Mouse (Mus musculus): ENCODE data around the gene Crebzf. TPM values are rescaled to one million over a fixed set of nuclear protein-coding genes. Genes with fewer than 3 reads are reported as not detected.
A peak's percentile ranks its signal among the peaks of the same experiment; 100 is the strongest.

Crebzf gene
- polyA plus RNA-seq, 1 experiment from 2014 or later: 58.1 TPM

DNA sequence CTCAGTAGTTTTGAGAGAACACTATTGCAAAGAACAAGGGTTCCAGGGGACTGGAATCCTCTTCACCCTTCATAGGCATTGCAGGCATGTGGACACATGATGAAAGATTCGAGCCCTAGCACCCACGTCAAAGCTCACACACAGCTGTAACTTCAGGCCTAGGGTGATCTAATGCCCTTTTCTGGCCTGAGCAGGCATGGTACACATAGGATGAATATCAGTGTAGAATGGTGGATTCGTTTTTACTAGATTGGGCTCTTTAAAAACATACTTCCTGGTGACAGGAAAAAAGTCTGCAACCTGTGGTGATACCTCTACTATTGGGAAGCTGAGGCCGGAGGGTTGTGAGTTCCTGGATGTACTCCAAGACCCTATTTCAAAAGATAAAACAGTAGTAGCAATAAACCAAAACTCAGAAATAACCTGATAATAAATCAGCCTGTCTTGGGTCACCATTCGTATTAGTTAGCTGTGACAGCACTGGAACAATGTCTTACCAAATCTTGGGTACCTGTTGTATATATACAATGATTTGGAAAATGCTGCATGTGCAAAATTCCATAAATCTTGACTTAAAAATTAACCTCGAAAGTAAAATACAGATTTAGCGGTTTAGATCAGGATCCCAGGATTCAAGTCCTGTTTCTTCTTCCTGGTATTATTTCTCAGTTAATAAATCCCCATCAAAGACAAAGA is 13.8 kb downstream of the Crebzf start:
- Histone ChIP-seq H3K4me3 (peak overlapping the region; percentile 75), H3K36me3 (peaks cover 26% of the 10 kb centered on the region), H3K9ac (replicated peaks) (peak overlapping the region; percentile 71), H3K27me3 (peaks cover 4% of the 10 kb centered on the region; the same call in 1 of the 2 replicates), H3K9me3 (no peaks in the 10 kb centered on the region), H3K27ac (replicated peaks) (0 out of 2 replicates have a peak overlapping the region, but pooled peaks have one; percentile 86), H3K4me1 (peaks cover 8% of the 10 kb centered on the region), H3K4me2 (replicated peaks) (peak overlapping the region; percentile 60)
- no peak for ATAC-seq (ENCODE audit: low FRiP score, low read depth)
- 43% methylated on average over 7 of the region's 7 CpGs for WGBS

DNA sequence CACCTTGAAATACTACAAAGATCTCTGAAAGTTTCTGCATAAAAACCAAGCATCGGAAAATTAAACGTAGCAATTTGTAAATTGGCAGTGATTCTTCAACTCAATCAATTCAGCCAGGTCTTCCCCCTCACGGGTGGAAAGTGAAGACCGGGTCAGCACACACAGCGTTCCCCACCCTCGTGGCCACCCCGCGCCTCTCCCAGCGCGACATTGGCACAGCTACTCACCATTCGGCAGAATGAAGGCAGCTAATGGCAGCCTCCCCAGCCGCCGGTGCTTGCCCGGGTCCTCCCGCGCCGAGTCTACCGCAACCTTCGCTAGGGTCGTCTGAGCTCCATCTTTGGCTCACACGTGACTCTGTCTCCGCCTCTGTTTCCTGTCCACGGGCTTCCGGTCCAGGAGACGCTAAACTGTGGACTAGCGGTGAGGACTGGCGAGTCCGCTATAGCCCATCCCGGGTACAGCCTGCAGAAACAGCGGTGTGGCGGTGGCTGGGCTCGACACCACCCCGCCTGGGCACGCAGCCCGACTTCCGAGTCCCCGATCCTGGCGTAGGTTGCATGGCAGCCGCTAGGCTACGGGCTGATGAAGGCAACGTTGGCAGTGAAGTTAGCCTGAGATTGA is 14.4 kb downstream of the Crebzf start, which contains the start of gene Tmem126a:
Gene Tmem126a, minus strand, starts transcription at position 385 of the 624 bp plus-strand sequence.
- H3K27me3 ChIP-seq: peaks cover 4% of the 10 kb centered on the region; the same call in 1 of the 2 replicates

DNA sequence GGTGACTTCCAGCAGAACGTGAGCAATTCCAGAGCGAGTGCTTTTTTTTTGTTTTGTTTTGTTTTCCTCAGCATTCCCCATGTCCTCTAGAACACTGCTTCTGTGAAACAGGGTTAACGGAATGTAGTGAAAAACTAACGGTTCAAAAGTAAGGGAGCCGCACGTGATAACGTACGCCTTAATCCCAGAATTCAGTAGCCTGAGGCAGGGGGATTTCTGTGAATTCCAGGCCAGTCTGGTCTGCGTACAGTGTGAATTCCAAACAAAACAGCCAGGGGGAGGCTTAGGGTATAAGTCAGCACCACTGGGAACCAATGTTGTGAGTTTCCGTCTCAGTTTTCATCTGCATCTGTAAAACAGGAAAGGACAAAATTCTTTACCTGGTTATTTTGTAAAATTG is 15.0 kb downstream of the Crebzf start:
- peaks cover 8% of the 10 kb centered on the region for H3K4me1 ChIP-seq
- H3K27me3 ChIP-seq: peaks cover 4% of the 10 kb centered on the region; the same call in 1 of the 2 replicates
- H3K9ac ChIP-seq (replicated peaks): peak overlapping the region; percentile 71
- H3K4me3 ChIP-seq: peak overlapping the region; percentile 75
- peak; percentile 73 for ATAC-seq (ENCODE audit: low FRiP score, low read depth)
- H3K9me3 ChIP-seq: no peaks in the 10 kb centered on the region
- WGBS: 22% methylated on average over 10 of the region's 10 CpGs
- H3K4me2 ChIP-seq (replicated peaks): peak overlapping the region; percentile 60
- peak overlapping the region; percentile 86 for H3K27ac ChIP-seq (replicated peaks)
- H3K36me3 ChIP-seq: peaks cover 16% of the 10 kb centered on the region

More for the DNA sequence above, 14.4 kb downstream of the Crebzf start, which contains the start of gene Tmem126a:
- H3K4me1 ChIP-seq: peaks cover 8% of the 10 kb centered on the region
- H3K4me2 ChIP-seq (replicated peaks): peak within 1 kb of the TSS; percentile 60
- WGBS: under 1% methylated on average over 41 of the region's 41 CpGs
- H3K27ac ChIP-seq (replicated peaks): peak within 1 kb of the TSS; percentile 86
- peak within 1 kb of the TSS; percentile 75 for H3K4me3 ChIP-seq
- no peaks in the 10 kb centered on the region for H3K9me3 ChIP-seq
- H3K9ac ChIP-seq (replicated peaks): peak within 1 kb of the TSS; percentile 71
- H3K36me3 ChIP-seq: peaks cover 20% of the 10 kb centered on the region
- ATAC-seq (ENCODE audit: low FRiP score, low read depth): peak; percentile 98

DNA sequence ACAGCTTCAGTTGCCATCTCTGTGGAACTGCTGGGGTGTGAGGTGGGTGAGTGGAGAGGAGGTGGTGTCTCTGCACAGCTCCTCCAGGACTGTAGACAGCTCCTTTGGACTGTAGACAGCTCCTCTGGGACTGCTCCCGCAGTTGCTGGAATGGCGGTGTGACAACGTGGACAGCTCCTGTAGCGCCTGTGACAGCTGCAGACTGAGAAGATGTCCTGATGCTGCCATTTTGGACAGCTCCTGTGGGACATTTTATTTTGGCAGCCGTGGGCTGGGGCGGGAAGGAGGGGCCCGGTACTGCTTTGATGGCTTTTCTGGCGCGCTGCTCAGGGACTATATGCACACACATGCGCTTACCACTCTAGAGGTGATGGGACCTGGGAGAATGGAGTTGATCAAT is 17.8 kb downstream of the Crebzf start:
- 69% methylated on average over 10 of the region's 10 CpGs for WGBS

DNA sequence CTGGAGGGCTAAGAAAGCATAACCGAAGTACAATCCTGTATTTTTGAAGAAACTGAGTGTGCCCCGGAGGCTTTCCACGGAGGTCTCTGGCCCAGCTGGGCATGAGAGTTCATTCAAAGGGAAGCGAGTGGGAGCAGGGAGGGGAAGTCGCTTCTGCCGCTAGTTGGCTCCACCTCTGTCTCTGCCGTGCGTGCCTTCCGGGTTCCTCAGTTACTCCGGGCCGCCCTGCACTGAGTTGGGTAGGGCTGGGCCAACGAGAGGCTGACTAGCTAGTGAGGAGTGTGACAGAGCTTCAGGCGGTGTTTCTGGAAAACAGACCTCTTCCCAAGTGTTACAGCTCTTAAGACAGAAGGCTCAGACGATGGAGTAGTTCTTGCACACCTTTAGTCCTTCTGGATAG is 18.4 kb downstream of the Crebzf start:
- no peak for ATAC-seq (ENCODE audit: low FRiP score, low read depth)
- WGBS: 25% methylated on average over 14 of the region's 14 CpGs
- Histone ChIP-seq H3K27me3 (peaks cover 4% of the 10 kb centered on the region; the same call in 1 of the 2 replicates), H3K4me2 (replicated peaks) (peak overlapping the region; percentile 18; the same call in 1 of the 2 replicates), H3K4me1 (peaks cover 5% of the 10 kb centered on the region), H3K36me3 (no peaks in the 10 kb centered on the region), H3K4me3 (no peak overlapping the region), H3K9me3 (no peaks in the 10 kb centered on the region), H3K9ac (replicated peaks) (no peak overlapping the region), H3K27ac (replicated peaks) (no peak overlapping the region)

More for the DNA sequence above, 17.8 kb downstream of the Crebzf start:
- H3K4me1 ChIP-seq: peaks cover 8% of the 10 kb centered on the region
- no peak overlapping the region for H3K9ac ChIP-seq (replicated peaks)
- H3K9me3 ChIP-seq: no peaks in the 10 kb centered on the region
- ATAC-seq (ENCODE audit: low FRiP score, low read depth): no peak
- H3K36me3 ChIP-seq: no peaks in the 10 kb centered on the region
- H3K27ac ChIP-seq (replicated peaks): no peak overlapping the region
- no peak overlapping the region for H3K4me2 ChIP-seq (replicated peaks)
- no peak overlapping the region for H3K4me3 ChIP-seq
- peaks cover 4% of the 10 kb centered on the region; the same call in 1 of the 2 replicates for H3K27me3 ChIP-seq

DNA sequence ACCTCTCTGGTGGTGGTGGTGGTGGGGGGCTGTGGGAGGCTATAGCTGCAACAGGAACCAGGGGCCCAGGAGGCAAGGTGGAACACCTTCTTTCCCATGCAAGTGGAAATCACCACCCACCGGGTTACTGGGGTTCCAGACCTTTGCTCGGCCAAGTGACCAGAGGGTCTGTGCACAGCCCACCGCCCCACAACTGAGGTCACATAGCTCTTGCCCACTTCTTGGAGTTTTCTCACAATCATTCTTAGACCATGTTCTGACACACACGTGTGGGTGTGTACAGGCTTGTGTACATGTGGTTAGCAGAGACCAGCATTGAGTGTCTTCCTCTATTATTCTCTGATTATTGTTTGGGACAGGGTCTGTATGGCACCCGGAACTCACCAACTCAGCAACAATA is 18.9 kb downstream of the Crebzf start:
- Histone ChIP-seq H3K27me3 (peaks cover 4% of the 10 kb centered on the region; the same call in 1 of the 2 replicates), H3K4me1 (no peaks in the 10 kb centered on the region), H3K9ac (replicated peaks) (no peak overlapping the region), H3K4me2 (replicated peaks) (no peak overlapping the region), H3K9me3 (no peaks in the 10 kb centered on the region), H3K36me3 (no peaks in the 10 kb centered on the region), H3K27ac (replicated peaks) (no peak overlapping the region), H3K4me3 (no peak overlapping the region)
- no peak for ATAC-seq (ENCODE audit: low FRiP score, low read depth)
- 92% methylated on average over 5 of the region's 5 CpGs for WGBS

DNA sequence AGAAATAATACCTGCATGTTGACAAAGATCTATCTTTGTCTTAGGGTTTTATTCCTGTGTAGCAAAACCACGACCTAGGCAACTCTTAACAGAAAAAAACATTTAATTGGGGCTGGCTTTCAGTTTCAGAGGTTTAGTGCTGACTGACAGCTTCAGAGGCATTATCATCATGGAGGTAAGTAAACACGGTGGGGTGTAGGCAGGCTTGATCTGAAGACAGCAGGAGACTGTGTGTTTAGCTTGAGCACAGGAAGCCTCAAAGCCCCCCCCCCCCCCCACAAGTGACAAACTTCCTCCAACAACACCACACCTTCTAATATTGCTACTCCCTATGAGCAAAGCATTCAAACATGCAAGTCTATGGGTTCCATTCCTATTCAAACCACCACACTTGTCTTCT is 31.0 kb downstream of the Crebzf start:
- 70% methylated on average over 2 of the region's 2 CpGs for WGBS
- Histone ChIP-seq H3K27me3 (no peaks in the 10 kb centered on the region), H3K4me1 (peaks cover 14% of the 10 kb centered on the region), H3K9me3 (no peaks in the 10 kb centered on the region), H3K4me2 (replicated peaks) (no peak overlapping the region), H3K27ac (replicated peaks) (no peak overlapping the region), H3K36me3 (peaks cover 15% of the 10 kb centered on the region), H3K4me3 (no peak overlapping the region), H3K9ac (replicated peaks) (no peak overlapping the region)
- no peak for ATAC-seq (ENCODE audit: low FRiP score, low read depth)

DNA sequence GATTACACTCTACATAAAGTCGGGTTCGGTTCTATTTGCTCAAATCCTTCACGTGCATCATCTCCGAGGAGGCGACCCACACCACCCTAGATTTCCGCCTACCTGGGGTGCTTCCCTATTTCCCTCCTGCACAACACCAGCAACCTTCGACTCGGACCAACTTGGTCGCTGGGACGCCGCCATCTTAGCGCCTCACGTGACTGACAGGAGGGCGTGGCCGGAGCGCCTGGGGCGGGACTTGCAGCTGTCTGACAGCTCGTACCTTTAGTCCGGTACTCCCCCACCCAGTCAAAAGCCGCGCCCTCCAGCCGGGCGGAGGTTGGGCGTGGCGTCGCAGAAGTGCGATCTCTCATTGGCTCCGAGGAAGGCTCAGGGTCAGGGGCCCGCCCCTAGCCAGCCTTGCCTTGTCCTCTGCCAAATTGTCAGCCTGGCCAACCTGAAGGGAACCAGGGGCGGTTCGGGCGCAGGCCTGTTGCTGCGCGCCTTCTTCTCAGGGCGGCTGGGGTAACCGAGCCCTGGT is 33.3 kb downstream of the Crebzf start, which contains the start of gene Tmem126b:
Gene Tmem126b, minus strand, starts transcription at position 209 of the 520 bp plus-strand sequence.
- H3K4me3 ChIP-seq: peak within 1 kb of the TSS; percentile 65
- no peaks in the 10 kb centered on the region for H3K27me3 ChIP-seq
- H3K4me1 ChIP-seq: peaks cover 14% of the 10 kb centered on the region
- no peaks in the 10 kb centered on the region for H3K36me3 ChIP-seq
- ATAC-seq (ENCODE audit: low FRiP score, low read depth): peak; percentile 100
- peak within 1 kb of the TSS; percentile 73 for H3K9ac ChIP-seq (replicated peaks)
- H3K9me3 ChIP-seq: no peaks in the 10 kb centered on the region
- under 1% methylated on average over 36 of the region's 36 CpGs for WGBS
- H3K4me2 ChIP-seq (replicated peaks): peak within 1 kb of the TSS; percentile 81
- peak within 1 kb of the TSS; percentile 84 for H3K27ac ChIP-seq (replicated peaks)

DNA sequence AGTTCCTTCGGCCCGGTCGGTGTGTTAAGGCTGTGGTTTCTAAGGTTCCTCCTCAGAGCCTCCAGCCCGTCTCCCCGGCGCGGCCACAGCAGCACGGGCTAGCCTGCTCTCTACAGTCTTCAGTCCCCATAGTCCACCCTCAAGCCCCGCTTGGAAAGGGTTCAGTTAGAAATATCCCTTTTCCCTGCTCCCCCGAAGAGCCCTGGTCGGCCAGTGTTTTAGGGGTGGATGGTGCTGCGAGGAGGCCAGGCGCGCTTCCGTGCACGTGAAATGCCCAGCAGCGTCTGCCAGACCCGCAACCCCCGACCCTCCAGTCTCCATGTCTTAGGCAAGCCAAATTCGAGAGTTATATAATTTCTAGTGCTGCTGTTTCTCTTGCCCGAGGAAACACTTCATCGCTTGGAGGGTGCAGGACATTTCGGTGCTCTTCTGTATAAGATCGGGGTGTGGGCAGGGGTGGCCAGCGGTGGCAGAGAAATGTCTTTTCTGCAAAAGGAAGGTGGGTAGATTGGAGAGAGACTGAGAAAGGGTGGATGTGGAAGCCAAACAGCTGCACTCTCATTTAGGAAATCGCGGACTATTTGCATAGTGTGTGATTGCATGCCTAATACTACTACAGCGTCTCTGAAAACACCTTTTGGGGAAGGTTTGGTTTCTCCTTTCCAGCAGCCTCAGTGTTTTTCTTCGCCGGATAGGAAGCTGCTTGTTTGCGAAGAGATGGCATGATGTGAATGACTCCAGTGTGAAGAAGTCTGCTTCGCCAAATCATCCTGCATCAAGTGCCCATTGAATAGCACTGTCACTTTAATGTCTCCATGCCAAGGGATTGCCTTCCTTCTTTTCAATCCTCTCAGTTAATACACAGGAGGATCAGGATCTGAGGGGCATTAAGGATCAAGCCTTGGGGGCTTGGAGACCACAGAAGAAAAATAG is 34.0 kb downstream of the Crebzf start, which contains the start of gene Dlg2:
Gene Dlg2, plus strand, starts transcription at position 360 of the 933 bp plus-strand sequence.
- Histone ChIP-seq H3K36me3 (no peaks in the 10 kb centered on the region), H3K9me3 (no peaks in the 10 kb centered on the region), H3K4me3 (peak within 1 kb of the TSS; percentile 65), H3K27ac (replicated peaks) (peak within 1 kb of the TSS; percentile 84), H3K4me2 (replicated peaks) (peak within 1 kb of the TSS; percentile 81), H3K9ac (replicated peaks) (peak within 1 kb of the TSS; percentile 73), H3K4me1 (peaks cover 14% of the 10 kb centered on the region), H3K27me3 (no peaks in the 10 kb centered on the region)
- under 1% methylated on average over 32 of the region's 32 CpGs for WGBS
- ATAC-seq (ENCODE audit: low FRiP score, low read depth): no peak

DNA sequence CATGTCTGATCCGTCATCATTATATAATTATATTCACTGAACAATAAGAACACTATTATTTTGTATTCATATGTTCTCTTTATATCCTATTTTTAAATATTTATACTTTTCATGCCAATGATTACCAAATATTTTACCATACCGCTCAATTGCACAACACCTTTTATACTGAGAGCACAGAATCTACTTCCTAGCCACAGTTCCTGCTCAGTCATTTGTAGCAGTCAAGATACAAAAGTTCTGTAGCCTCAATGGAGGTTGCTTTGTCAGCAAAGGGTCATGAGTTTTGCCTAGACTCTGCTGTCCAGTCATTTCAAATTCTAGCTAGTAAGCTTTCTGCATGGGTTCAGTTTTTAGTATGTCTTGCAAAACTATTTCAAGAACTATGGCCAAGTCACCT is 40.1 kb downstream of the Crebzf start:
- H3K9ac ChIP-seq (replicated peaks): no peak overlapping the region
- H3K9me3 ChIP-seq: no peaks in the 10 kb centered on the region
- H3K4me2 ChIP-seq (replicated peaks): no peak overlapping the region
- WGBS: 90% methylated on average over 2 of the region's 2 CpGs
- H3K36me3 ChIP-seq: no peaks in the 10 kb centered on the region
- ATAC-seq (ENCODE audit: low FRiP score, low read depth): no peak
- H3K4me1 ChIP-seq: no peaks in the 10 kb centered on the region
- H3K27me3 ChIP-seq: no peaks in the 10 kb centered on the region
- H3K27ac ChIP-seq (replicated peaks): no peak overlapping the region
- no peak overlapping the region for H3K4me3 ChIP-seq

Measured in midbrain, embryonic 12.5 days (tissue).